Mouse (Mus musculus) lung, postnatal 25 days (tissue): Measurements from ENCODE around the gene Rft1.
"Not testable (repeated sequence)": the region's sequence is repeated elsewhere in the genome, so short reads cannot be mapped to it uniquely, and the experiment has no call there.

ENCODE experiments used
- DNase-seq: peaks from one replicate; pipeline ENCODE4 v3.0.0; 2022; ENCODE audit warnings: low spot score

Rft1 gene

DNA sequence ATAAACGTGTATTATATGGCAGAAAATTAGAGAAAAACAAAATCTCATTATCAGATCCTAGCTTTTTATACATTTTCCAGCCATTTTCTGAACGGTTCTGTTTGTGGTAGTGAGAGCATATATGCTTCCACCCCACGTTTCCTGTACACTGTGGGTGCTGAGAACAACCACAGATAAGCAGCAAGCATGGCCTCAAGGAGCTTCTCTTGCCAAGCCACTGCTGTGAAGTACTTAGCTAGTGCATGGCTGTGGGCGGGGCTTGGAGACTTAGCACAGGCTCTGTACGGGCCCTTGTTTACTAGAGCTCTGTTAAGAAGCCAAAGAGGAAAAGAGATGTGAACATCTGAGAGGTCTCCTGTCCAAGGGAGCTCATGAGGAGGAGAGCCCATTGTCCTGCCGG, 20.8 kb downstream of the Rft1 start:
- peak; percentile 77 for DNase-seq

DNA sequence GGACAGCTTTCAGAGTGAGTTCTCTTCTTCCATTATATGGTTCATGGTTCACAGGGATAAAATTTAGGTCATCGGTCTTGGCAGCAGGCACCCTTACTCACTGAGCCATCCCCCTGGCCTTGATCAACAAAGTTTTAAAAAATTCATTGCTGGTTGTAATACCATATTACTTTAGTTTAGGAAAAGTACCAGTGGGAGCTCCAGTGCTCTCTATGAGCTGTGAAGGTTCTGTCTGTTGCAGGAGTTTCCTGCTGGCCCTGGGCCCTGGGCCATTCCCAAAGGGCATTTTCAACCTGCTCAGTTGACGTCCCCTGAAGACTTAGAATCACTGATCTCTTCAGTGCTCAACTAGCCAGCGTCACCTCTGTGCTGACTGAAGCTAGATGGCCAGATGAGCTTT, 28.0 kb downstream of the Rft1 start:
- no peak for DNase-seq

GRCm38 (mm10) chr14:30690685-30691084, 36.5 kb downstream of the Rft1 start:
- DNase-seq: no peak

GRCm38 (mm10) chr14:30692439-30692838, 38.3 kb downstream of the Rft1 start:
- no peak for DNase-seq

DNA sequence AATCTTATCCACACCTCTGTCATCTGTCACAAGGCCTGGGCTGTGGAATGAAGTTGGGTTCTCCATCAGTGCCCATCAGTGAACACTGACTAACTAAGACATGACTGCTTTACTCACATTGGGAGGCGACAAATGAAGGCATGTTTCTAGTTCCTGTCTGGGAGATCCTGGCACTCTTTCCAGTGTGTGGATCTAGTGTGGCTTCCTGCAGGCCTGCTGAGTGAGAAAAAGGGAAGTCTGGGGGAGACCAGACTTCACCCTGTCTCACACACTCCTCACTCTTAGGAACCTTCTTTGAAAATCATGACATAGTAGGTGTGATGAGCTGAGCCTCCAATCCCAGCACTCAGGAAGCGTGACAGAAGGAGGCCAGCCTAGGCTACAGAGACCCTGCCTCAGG, 40.6 kb downstream of the Rft1 start:
- peak; percentile 28 for DNase-seq

- DNase-seq: peak; percentile 80
These were observed 41.4 kb downstream of the Rft1 start for GRCm38 (mm10) chr14:30695609-30696008.

- DNase-seq: no peak
These were observed 43.4 kb downstream of the Rft1 start for GRCm38 (mm10) chr14:30697407-30698052.

GRCm38 (mm10) chr14:30699656-30700055, 45.5 kb downstream of the Rft1 start:
- peak; percentile 39 for DNase-seq

- DNase-seq: no peak
These were observed 48.4 kb downstream of the Rft1 start for GRCm38 (mm10) chr14:30702512-30702911.

- no peak for DNase-seq
These were observed 48.9 kb downstream of the Rft1 start for GRCm38 (mm10) chr14:30703079-30703478.

GRCm38 (mm10) chr14:30704098-30704855, 50.1 kb downstream of the Rft1 start:
- no peak for DNase-seq

DNA sequence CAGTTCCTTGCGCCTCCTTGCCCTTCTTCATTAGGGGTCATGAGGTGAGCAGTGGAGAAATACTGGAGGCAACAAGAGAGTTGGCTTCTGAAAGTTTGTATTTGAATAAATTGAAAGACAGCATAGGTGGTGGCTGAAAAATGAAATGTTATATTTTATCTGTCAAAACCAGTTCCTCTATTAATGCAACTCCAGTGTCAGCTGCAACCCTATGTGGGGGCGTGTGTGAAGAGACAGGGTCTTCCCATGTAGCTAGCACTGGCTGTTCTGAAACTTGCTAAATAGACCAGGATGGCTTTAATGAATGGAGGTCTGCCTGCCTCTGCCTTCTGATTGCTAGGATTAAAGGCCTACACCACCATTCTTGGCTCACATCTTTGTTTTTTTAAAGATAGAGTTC, 57.7 kb downstream of the Rft1 start:
- no peak for DNase-seq

GRCm38 (mm10) chr14:30713769-30714168, 59.6 kb downstream of the Rft1 start:
- no peak for DNase-seq

DNA sequence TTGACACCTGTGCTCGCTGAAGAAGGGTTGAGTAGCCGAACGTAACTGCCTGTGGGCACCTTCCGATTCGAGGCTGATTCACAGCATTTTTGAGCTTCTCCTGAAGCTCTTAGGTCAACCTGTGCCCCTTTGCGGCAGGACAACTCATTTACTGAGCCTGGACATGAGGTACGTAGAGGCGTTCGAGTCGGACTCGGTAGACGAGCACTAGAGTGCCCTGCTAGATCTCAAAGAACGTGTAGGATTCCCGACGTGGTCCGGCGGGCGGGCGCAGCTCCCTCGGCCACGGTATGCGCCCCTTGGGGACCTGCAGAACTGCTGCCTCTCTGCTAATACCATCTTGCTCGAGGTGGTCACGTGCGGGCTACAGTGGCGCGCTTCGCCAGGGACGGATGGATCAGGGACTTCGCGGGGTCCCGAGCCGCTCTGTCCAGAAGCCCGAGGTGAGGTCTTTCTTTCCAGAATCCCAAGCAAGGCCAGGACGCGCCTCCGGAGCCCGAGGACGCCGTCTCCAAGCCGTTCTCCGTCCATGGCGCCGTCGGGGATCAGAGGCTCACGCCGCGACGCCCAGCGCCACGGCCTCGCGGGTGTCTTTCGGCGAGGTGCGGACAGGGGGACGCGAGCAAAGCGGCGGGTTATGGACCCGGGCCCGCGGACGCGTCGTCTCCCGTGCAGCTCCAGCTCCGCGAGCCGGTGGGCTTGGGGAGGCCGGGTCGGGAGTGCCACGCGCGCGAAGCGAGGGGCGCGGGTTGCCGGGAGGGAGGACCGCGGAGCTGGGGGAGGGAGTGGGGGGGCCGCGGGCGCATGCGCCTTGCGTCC, 60.8 kb downstream of the Rft1 start, which contains the start of gene Sfmbt1:
Gene Sfmbt1 (plus strand): TSS at position 51 of the 819 bp plus-strand sequence.
- peak; percentile 14 for DNase-seq

DNA sequence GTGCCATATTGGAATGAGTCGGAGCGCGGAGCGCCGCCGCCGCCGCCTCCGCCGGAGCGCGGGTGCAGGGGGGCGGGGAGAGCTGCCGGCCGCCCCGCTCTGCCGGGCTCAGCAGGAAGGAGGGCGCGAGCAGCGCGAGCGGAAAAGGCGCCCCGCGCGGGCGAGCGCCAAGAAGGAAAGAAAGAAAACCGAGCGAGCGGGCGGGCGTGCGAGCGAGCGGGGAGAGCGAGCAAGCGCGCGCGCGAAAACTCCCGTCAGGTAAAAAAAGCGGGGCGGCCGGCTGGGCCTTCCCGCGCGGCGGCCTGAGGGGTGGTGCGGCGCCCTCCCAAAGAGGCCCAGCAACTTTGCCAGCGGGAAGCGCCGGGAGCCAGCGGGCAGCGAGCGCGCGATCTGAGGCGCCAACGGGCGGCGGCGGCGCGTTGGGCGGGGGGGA, 61.5 kb downstream of the Rft1 start:
- DNase-seq: peak; percentile 66

DNA sequence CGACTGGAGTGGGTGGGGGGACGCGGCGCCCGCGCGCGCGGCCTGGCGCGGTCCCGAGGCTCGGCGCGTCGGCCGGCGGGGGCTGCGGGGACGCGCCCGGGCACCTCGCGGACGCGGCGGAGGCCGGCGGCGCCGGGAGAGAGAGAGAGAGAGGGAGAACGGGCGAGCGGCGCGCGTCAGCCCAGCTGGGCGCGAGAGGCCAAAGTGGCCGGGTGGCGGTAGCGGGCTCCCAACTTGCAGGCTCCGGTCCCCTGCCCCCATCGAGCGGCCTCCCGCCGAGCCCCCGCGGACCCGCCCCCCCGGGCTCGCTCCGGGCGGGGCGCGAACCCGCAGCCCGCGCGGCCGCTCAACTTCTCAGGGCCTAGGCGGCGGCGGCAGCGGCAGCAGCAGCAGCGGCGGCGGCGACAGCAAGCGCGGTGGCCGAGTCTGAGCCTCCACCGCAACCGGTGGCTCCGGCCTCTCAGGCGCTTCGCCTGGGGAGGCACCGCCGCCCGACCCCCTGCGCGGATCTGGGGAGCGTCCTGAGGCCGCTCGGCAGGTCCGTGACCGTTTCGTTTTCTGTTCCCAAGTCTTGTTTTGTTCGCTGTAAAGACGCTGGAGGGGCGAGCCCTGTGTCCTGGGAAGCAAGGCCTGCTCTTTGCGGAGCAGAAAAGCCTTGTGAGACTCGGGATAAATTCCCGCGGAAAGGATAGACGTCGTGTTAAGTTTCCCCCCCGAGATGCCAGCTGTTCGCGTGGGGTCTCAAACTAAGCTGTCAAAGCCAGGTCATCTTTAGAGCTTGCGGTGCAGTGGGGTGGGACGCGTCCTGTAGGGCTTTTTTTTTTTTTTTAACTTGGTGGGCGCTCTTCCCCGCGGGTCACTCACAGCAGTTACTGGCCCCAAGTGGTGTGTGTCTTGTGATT, 62.1 kb downstream of the Rft1 start:
- DNase-seq: peak; percentile 23

DNA sequence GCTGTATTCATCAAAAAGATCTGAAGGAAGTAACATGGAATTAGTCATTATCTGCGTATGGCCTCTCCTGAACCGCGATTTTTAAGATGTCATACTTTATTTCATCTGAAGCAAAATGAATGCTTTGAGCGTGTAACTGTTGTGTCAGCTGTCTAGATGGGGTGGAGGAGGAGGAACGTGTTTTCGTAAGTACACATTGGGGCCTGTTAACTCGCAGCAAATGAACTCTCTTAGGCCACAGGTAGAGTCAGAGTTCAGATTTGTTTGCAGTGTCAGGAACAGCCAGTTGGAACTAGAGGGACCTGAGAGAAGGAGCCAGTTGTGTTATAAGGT, 62.8 kb downstream of the Rft1 start:
- peak; percentile 20 for DNase-seq

DNA sequence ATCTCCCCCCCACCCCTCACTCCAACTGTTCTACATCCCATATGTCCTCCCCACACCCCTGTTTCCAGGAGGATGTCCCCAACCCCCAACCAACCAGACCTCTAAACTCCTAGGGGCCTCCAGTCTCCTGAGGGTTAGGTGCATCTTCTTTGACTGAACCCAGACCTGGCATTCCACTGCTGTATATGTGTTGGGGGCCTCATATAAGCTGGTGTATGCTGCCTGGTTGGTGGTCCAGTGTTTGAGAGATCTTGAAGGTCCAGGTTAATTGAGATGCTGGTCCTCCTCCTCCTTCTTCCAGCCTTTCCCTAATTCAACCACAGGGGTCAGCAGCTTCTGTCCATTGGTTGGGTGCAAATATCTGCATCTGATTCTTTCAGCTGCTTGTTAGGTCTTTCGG, 64.5 kb downstream of the Rft1 start:
- not testable (repeated sequence) for DNase-seq

- no peak for DNase-seq
These were observed 65.4 kb downstream of the Rft1 start for GRCm38 (mm10) chr14:30719514-30719913.

DNA sequence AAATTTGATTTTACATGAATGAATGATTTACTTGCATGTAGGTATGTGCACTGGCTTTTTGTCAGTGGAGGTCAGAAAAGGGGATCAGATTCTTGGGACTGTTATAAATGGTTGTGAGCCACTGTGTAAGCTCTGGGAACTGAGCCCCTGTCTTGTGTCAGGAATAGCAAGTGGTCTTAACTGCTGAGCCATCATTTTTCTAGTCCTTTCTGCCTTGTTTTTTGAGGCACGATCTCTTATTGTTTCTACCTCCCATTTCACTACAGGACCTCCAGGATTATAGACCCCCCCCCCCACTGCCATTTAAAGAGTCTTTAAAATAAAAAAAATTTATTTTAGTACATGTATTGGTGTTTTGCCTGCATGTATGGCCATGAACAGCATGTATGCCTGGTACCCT, 67.7 kb downstream of the Rft1 start:
- no peak for DNase-seq

GRCm38 (mm10) chr14:30722406-30722805, 68.2 kb downstream of the Rft1 start:
- no peak for DNase-seq

DNA sequence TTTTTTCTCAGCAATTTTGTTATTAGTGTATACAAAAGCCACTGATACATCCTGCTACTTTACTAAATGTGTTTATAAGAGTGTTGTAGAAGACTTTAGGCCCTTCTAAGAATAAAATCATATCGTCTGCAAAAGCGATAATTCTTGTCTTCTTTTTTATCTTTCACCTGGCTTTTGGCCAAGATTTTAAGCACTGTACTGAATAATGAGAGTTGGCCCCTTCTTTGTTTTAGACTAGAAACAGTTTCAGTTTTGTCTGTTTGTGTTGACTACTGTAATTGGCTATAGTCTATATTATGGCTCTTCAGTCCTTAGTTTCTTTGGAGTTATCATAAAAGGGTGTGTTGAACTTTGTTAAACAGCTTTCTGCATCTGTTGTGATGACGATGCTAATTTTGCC, 77.7 kb downstream of the Rft1 start:
- DNase-seq: no peak
